Mouse (Mus musculus) forebrain, embryonic 15.5 days (tissue): ENCODE results near the gene Hadhb. TPM values are rescaled to one million over a fixed set of nuclear protein-coding genes. Genes with fewer than 3 reads are reported as not detected.

Experiments used
- ATAC-seq: fragments of 200-750 bp; cut with Nextera tagmentation; replicated peaks from 2 replicates; pipeline ENCODE4 v1.8.0; 2017; ENCODE audit warnings: mild to moderate bottlenecking, moderate TSS enrichment, moderate library complexity
- H3K27ac ChIP-seq: fragments of 300-500 bp; sonication (generic); replicated peaks from 2 replicates; pipeline ENCODE4 v1.5.1; 2015; ENCODE audit warnings: mild to moderate bottlenecking, inconsistent platforms
- H3K27me3 ChIP-seq: fragments of 300-500 bp; sonication (generic); 2 replicates; pipeline ENCODE4 v1.6.1; 2015; ENCODE audit warnings: inconsistent platforms
- H3K36me3 ChIP-seq: fragments of 300-500 bp; sonication (generic); 2 replicates; pipeline ENCODE4 v1.6.1; 2015; ENCODE audit warnings: mild to moderate bottlenecking, inconsistent platforms
- H3K4me1 ChIP-seq: fragments of 300-500 bp; sonication (generic); 2 replicates; pipeline ENCODE4 v1.6.1; 2015; ENCODE audit warnings: inconsistent platforms
- H3K4me2 ChIP-seq: fragments of 300-500 bp; sonication (generic); replicated peaks from 2 replicates; pipeline ENCODE4 v1.6.1; 2015; ENCODE audit warnings: mild to moderate bottlenecking, inconsistent platforms
- H3K4me3 ChIP-seq: fragments of 300-500 bp; sonication (generic); 2 replicates; pipeline ENCODE4 v1.5.1; 2015; ENCODE audit warnings: mild to moderate bottlenecking, inconsistent platforms
- H3K9ac ChIP-seq: fragments of 300-500 bp; sonication (generic); replicated peaks from 2 replicates; pipeline ENCODE4 v1.6.1; 2015; ENCODE audit warnings: mild to moderate bottlenecking, inconsistent platforms
- H3K9me3 ChIP-seq: fragments of 300-500 bp; sonication (generic); 2 replicates; pipeline ENCODE4 v1.6.1; 2016; ENCODE audit warnings: inconsistent platforms
- WGBS: fragments of 180-500 bp; shearing (Covaris S2); methylation state at CpG from one replicate; pipeline ENCODE4 v1.1.7; 2015; ENCODE audit warnings: mixed read lengths; 5-methylcytosine and 5-hydroxymethylcytosine counted together
- polyA plus RNA-seq: library from polyadenylated mRNA; unstranded; fragments of >200 nt; fragmentation: Nextera tagmentation; extraction: Ambion mirVana; gene quantifications from 2 replicates; pipeline ENCODE4 v1.2.1, GENCODE M21; 2015

The Hadhb gene
- polyA plus RNA-seq, 1 experiment from 2014 or later: 73.6 TPM

DNA sequence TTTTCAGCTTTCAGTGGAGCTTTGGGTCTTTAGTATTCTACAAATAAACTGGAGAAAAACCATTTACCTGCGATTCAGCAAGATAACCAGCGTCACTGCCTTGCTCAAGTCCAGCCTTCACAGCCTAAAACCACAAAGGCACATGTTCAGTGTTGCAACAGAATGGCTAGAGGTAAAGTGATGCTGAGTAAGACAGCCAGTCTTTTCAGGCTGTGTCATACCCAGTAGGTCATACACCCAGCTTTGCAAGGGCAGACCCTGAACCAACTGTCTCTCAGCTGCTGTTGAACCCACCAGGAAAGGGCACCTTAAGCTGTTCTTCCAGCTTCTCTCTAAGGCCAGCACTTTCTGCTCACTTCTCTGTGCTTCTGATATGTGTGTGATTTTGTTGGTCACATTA lies 22.9 kb upstream of the Hadhb start:
- Histone ChIP-seq H3K4me1 (no peaks in the 10 kb centered on the region), H3K9me3 (no peaks in the 10 kb centered on the region), H3K4me3 (no peak overlapping the region), H3K27me3 (no peaks in the 10 kb centered on the region), H3K27ac (no peak overlapping the region), H3K4me2 (no peak overlapping the region), H3K36me3 (peaks cover 71% of the 10 kb centered on the region), H3K9ac (no peak overlapping the region)
- no peak for ATAC-seq
- 99% methylated on average over 2 of the region's 2 CpGs for WGBS

DNA sequence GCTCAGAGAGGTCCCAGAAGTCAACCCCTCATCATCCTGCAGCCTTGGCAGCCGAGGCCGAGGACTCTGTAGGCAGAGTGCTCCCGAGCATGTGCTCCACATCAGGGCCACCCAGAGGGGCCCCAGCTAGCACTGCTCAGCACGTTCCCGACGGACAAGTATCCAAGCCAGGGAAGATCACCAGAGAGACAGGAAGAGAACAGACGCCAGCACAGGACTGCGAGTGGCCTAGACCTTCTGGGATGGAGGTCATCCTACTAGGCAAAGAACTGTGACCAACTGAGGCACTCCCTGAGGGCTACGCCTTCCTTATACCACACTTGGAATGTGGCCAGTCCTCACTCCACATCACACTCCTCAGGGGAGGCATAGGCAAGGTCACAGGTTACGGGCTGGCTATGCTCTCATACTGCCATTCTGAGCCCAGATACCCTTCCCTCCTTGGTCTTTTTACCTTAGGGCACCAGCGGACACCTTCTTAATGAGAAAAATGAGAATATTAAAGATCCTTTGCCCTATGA lies 19.3 kb upstream of the Hadhb start:
- Histone ChIP-seq H3K4me3 (no peak overlapping the region), H3K9ac (no peak overlapping the region), H3K27me3 (no peaks in the 10 kb centered on the region), H3K4me2 (no peak overlapping the region), H3K4me1 (no peaks in the 10 kb centered on the region), H3K27ac (no peak overlapping the region), H3K36me3 (peaks cover 79% of the 10 kb centered on the region), H3K9me3 (no peaks in the 10 kb centered on the region)
- ATAC-seq: no peak
- WGBS: 91% methylated on average over 11 of the region's 11 CpGs

DNA sequence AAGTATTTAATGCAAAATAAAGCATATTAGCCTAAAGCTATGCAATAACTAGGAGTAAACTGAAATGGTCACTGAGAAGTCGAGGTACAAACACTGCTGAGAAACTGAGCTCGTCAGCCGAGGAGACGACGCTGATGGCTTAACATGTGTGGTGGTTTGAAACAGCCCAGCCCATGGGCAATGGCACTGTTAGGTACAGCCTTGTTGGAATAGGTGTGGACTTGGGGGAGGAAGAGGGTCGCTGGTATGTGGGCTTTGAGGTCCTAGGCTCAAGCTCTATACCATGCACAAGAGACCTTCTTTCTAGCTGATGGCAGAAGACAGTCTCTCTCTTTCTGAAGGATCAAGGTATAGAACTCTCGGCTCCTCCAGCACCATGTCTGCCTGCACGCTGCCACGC lies 17.8 kb upstream of the Hadhb start:
- no peak overlapping the region for H3K9ac ChIP-seq
- H3K4me3 ChIP-seq: no peak overlapping the region
- H3K27me3 ChIP-seq: no peaks in the 10 kb centered on the region
- H3K4me2 ChIP-seq: no peak overlapping the region
- WGBS: 93% methylated on average over 9 of the region's 9 CpGs
- H3K36me3 ChIP-seq: peaks cover 81% of the 10 kb centered on the region
- no peaks in the 10 kb centered on the region for H3K4me1 ChIP-seq
- no peak for ATAC-seq
- no peaks in the 10 kb centered on the region for H3K9me3 ChIP-seq
- no peak overlapping the region for H3K27ac ChIP-seq

DNA sequence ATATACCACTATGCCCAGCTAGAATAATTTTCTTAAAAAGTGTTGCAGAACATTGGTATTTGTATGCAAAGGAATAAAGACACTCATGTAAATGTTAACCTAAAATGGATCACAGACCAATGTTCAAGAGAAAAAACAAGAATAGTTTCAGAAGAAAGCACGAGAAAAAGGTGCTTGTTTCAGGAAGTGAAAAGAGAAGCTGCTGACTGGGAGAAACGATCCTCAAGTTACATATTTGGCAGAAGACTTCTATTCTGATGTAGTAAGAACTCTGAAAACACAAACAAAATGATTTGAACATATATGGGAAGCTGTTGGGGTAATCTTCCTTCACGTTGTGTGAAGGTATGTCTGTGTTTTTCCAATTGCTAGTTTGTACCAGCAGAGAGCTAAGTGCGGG lies 16.9 kb upstream of the Hadhb start:
- H3K9me3 ChIP-seq: no peaks in the 10 kb centered on the region
- no peaks in the 10 kb centered on the region for H3K4me1 ChIP-seq
- H3K36me3 ChIP-seq: peaks cover 81% of the 10 kb centered on the region
- no peak overlapping the region for H3K27ac ChIP-seq
- no peak overlapping the region for H3K9ac ChIP-seq
- no peak overlapping the region for H3K4me3 ChIP-seq
- H3K4me2 ChIP-seq: no peak overlapping the region
- H3K27me3 ChIP-seq: no peaks in the 10 kb centered on the region
- no peak for ATAC-seq
- 93% methylated on average over 4 of the region's 4 CpGs for WGBS

DNA sequence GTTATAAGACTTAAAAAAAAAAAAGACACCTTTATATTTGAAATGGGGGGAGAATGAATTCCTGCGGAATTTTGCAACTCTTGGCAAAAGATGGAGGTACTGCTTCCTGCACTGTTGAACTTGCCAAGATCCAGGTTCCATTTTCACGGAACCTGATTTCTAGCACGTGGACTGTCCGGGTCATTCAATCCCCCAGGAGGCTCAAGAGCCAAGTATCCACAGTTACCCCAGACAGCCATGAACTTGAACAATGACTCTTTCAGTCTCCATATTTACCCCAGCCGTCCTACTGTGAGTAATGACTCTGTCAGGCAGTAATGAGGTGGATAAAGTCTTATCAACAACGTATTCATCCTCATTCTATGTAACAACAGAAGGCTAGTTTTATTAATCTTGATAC lies 8.5 kb upstream of the Hadhb start:
- Histone ChIP-seq H3K9ac (no peak overlapping the region), H3K9me3 (no peaks in the 10 kb centered on the region), H3K36me3 (peaks cover 51% of the 10 kb centered on the region), H3K4me2 (no peak overlapping the region), H3K4me3 (no peak overlapping the region), H3K27ac (no peak overlapping the region), H3K27me3 (no peaks in the 10 kb centered on the region), H3K4me1 (peaks cover under 1% of the 10 kb centered on the region; the same call in 1 of the 2 replicates)
- ATAC-seq: no peak
- 84% methylated on average over 6 of the region's 6 CpGs for WGBS

DNA sequence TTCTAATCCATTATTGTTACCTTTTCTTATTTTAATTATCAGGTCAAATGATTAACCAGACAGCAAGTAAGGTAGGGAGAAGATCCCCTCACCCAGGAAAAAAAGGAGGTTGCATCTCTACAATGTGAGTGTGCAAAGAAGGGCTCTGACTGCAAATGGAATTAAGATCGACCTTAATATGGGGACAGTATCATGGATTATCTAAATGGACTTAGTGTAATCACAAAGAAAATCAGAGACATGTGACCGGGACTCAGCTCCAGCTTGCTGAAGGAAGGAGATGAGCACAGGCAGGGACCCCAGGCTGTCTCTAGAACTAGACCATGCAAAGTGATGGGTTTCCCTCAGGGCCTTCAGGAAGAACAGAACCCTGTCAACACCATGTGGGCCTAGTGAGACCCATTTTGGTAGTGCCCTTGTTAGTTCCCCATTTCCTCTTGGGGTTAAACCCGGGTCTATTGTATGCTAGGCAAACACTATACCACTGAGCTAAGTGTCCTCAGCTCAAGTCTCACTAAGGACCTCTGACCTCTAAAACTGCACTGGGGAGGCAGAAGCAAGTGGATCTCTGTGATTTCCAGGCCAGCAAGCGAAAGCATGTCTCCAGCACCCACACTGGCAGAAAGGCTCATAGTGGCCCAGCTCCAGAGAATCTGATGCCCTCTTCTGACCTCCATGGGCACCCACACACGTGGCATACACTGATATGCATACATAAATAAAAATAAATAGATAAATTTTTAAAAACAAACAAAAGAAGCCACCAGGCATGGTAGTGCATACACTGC lies 6.7 kb upstream of the Hadhb start:
- H3K27ac ChIP-seq: no peak overlapping the region
- no peak overlapping the region for H3K9ac ChIP-seq
- H3K4me2 ChIP-seq: no peak overlapping the region
- no peaks in the 10 kb centered on the region for H3K9me3 ChIP-seq
- H3K4me3 ChIP-seq: no peak overlapping the region
- 89% methylated on average over 5 of the region's 5 CpGs for WGBS
- H3K27me3 ChIP-seq: no peaks in the 10 kb centered on the region
- peaks cover 10% of the 10 kb centered on the region for H3K4me1 ChIP-seq
- H3K36me3 ChIP-seq: peaks cover 33% of the 10 kb centered on the region
- no peak for ATAC-seq

DNA sequence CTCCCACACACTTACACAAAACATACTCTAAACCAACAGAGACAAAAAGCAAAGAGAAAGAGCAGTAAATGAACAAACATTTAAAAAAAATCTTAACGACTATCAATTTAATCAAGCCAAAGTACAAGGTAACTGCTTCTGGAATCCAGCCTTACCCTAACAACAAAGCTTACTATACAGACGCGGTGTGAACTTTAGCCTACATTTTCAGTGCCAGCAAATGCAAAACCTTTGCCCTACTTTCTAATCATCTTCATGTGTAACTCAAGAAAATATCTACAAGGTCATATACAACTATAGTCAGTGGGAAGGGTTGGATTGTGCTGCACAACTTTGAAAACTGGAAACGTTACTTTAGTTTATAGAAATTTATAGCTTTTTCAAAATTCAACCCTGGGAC lies 3.0 kb upstream of the Hadhb start:
- H3K4me2 ChIP-seq: no peak overlapping the region
- no peaks in the 10 kb centered on the region for H3K9me3 ChIP-seq
- no peak for ATAC-seq
- H3K4me1 ChIP-seq: peaks cover 29% of the 10 kb centered on the region
- H3K27me3 ChIP-seq: no peaks in the 10 kb centered on the region
- peaks cover 2% of the 10 kb centered on the region for H3K36me3 ChIP-seq
- H3K27ac ChIP-seq: no peak overlapping the region
- no peak overlapping the region for H3K9ac ChIP-seq
- 27% methylated on average over 4 of the region's 4 CpGs for WGBS
- H3K4me3 ChIP-seq: no peak overlapping the region

DNA sequence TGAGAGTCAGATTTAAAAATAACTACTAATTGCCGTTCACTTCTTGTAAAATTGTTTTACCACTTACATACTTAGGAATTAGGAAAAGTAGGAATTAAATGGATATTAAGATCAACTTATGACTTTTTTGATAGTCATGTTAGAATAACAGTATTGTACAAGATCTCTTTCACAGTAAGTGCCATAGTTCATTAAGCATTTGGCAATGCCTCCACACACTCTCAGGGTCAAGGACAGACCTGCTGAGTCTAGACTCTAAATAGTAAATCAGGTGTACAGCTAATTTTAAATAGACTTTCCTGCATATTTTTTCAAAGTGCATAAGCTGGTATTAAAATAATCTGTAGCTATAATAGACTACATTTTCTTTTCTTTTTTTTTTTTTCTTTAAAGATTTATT lies 2.6 kb upstream of the Hadhb start:
- 80% methylated on average over 1 of the region's 1 CpGs for WGBS
- Histone ChIP-seq H3K4me1 (peaks cover 32% of the 10 kb centered on the region), H3K27me3 (no peaks in the 10 kb centered on the region), H3K4me2 (no peak overlapping the region), H3K9ac (no peak overlapping the region), H3K36me3 (no peaks in the 10 kb centered on the region), H3K9me3 (no peaks in the 10 kb centered on the region), H3K27ac (no peak overlapping the region), H3K4me3 (no peak overlapping the region)
- ATAC-seq: no peak

DNA sequence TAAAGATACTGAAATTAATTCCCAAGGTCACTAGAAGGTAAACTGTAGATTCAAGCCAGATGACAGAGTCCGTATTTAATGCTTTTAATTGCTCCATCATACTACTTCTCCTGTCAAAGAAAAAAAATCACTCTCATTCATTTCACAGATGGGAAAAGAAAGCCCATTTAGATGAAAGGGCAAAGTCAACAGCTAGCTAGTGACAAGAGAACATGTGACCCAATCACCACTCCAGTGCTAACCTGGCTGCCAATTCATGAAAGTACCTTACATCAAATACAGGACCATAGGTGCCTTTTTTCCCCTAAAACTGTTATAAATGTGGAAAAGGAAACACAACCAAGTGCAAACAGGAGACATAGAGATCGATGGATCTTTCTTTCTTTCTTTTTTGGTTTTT lies 1.8 kb upstream of the Hadhb start:
- no peak for ATAC-seq
- peak overlapping the region; percentile 5; the same call in 1 of the 2 replicates for H3K4me3 ChIP-seq
- no peaks in the 10 kb centered on the region for H3K36me3 ChIP-seq
- no peaks in the 10 kb centered on the region for H3K9me3 ChIP-seq
- 92% methylated on average over 2 of the region's 2 CpGs for WGBS
- no peak overlapping the region for H3K9ac ChIP-seq
- peaks cover 32% of the 10 kb centered on the region for H3K4me1 ChIP-seq
- no peak overlapping the region for H3K4me2 ChIP-seq
- no peak overlapping the region for H3K27ac ChIP-seq
- H3K27me3 ChIP-seq: no peaks in the 10 kb centered on the region

DNA sequence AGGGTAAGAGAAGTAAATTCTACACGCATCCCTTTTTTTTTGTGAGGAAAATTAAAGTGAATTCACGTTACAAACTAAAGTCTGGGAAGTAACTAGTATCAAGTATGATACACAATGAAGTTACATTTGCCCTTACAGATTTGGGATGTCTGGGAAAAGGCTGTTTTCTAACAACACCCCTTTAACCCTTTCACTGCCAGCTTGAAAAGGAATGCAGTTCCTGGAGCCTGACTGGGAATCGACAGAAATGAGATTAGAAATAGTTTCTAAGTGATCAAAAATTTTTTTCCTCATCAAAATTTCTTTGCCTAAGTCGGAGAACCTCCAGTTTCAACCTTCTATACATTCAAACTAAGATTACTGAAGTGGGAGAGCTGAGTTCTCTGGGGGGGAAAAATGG lies 1.0 kb upstream of the Hadhb start:
- Histone ChIP-seq H3K4me3 (peak overlapping the region; percentile 93), H3K4me1 (peaks cover 32% of the 10 kb centered on the region), H3K4me2 (peak overlapping the region; percentile 85), H3K36me3 (no peaks in the 10 kb centered on the region), H3K27me3 (no peaks in the 10 kb centered on the region), H3K27ac (no peak overlapping the region), H3K9me3 (no peaks in the 10 kb centered on the region), H3K9ac (peak overlapping the region; percentile 87)
- 17% methylated on average over 4 of the region's 4 CpGs for WGBS
- no peak for ATAC-seq

DNA sequence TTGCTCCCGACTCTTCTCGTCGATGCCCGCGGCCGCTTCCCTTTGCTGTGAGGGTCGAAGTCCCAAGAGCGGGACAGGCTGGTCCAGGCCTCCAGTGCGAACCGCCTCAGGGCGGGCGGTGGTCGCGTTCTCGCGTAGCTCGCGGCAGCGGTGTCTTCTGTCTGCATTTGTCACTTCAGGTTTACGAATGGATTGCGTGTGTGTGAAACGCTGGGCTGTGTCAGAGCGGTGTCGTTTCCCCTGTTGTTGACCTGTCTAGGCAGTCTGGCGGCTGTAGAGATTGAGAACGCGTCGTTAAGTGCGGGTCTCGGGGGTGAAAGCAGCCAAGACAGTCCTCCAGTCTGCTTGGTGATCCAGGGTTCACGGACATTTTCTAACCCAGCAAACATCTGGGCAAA lies 346 bp downstream of the Hadhb start:
- under 1% methylated on average over 31 of the region's 31 CpGs for WGBS
- Histone ChIP-seq H3K9me3 (no peaks in the 10 kb centered on the region), H3K27ac (peak overlapping the region; percentile 88), H3K36me3 (no peaks in the 10 kb centered on the region), H3K27me3 (no peaks in the 10 kb centered on the region), H3K4me1 (peaks cover 32% of the 10 kb centered on the region), H3K4me2 (peak overlapping the region; percentile 85), H3K9ac (peak overlapping the region; percentile 87), H3K4me3 (peak overlapping the region; percentile 93)
- peak; percentile 76 for ATAC-seq

DNA sequence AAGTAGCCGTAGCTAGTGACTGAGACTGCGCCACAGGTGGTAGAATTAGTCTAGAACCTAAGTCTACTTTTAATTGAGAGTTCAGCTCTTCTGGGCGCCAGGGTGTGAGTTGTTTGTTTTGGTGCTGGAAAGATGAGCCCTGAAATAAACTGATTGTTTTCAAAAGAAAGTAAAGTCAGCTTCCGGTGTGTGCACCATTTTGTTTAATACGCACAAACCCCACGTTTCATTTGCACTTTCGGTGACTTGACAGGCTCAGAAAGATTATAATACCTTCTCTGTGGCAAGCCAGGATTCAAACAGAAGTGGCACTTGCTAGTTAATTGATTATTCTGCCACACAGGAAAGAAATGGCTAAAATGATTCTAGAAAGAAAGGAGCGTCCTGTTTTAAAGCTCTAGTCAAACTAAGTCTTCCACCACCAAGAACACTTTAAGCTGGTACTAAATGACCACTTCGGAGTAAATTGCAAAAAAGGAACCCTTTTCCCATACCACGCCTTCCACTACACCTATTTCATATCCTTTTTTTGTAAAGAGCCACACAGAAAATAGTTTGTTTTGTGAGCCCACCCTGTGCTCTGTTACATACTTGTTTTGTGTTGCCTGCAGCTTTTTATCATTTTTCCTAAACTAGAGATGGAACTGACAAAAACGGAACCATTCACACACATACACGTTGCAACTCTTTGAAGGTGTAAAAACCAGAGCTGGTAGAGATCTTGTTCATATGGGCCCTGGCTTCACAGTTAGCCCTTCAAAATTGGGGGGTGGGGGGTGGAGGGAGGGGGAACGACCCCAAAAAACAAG lies 977 bp downstream of the Hadhb start:
- no peak for ATAC-seq
- Histone ChIP-seq H3K9me3 (no peaks in the 10 kb centered on the region), H3K9ac (peak overlapping the region; percentile 87), H3K4me3 (peak overlapping the region; percentile 93), H3K36me3 (no peaks in the 10 kb centered on the region), H3K4me2 (peak overlapping the region; percentile 85), H3K4me1 (peaks cover 32% of the 10 kb centered on the region), H3K27ac (peak overlapping the region; percentile 88), H3K27me3 (no peaks in the 10 kb centered on the region)
- WGBS: 34% methylated on average over 13 of the region's 13 CpGs
